Mouse (Mus musculus) cortical plate, adult 2 months (tissue): ENCODE measurements around the gene Csrp2.

Experiments used
- CTCF ChIP-seq: fragments of 200-500 bp; IDR thresholded peaks from 2 replicates; pipeline ENCODE4 v1.5.1; 2011; ENCODE audit warnings: mild to moderate bottlenecking, control low read depth, low read length; ENCODE audit not compliant: insufficient read depth; ENCODE audit errors: extremely low read depth
- POLR2A ChIP-seq: fragments of 200-500 bp; IDR thresholded peaks from 2 replicates; pipeline ENCODE4 v1.6.1; 2011; ENCODE audit warnings: mild to moderate bottlenecking, low read length, control low read depth; ENCODE audit not compliant: insufficient read depth; ENCODE audit errors: extremely low read depth

- no peak for TF ChIP-seq POLR2A
- no peak for TF ChIP-seq CTCF
Measured at GRCm38 (mm10) chr10:110929756-110930155, 10.2 kb downstream of the Csrp2 start.
